Mouse (Mus musculus) stomach, embryonic 16.5 days (tissue): ENCODE measurements around the gene Supt6. TPM values are rescaled to one million over a fixed set of nuclear protein-coding genes. Genes with fewer than 3 reads are reported as not detected.
"Not testable (repeated sequence)": the region's sequence is repeated elsewhere in the genome, so short reads cannot be mapped to it uniquely, and the experiment has no call there.

ENCODE experiments used
- ATAC-seq: fragments of 200-750 bp; cut with Nextera tagmentation; 2 replicates; pipeline ENCODE4 v1.8.0; 2017; ENCODE audit warnings: moderate number of reproducible peaks, moderate TSS enrichment; ENCODE audit not compliant: insufficient read depth, low FRiP score
- H3K27ac ChIP-seq: fragments of 300-500 bp; sonication (generic); 2 replicates; pipeline ENCODE4 v1.5.1; 2014; ENCODE audit warnings: low read length
- H3K27me3 ChIP-seq: fragments of 300-500 bp; sonication (generic); 2 replicates; pipeline ENCODE4 v1.6.1; 2014; ENCODE audit warnings: low read length, control low read depth, mixed read lengths; ENCODE audit not compliant: control insufficient read depth, insufficient read depth
- H3K36me3 ChIP-seq: fragments of 300-500 bp; sonication (generic); 2 replicates; pipeline ENCODE4 v1.6.1; 2014; ENCODE audit warnings: low read length; ENCODE audit not compliant: control insufficient read depth, insufficient read depth
- H3K4me1 ChIP-seq: fragments of 300-500 bp; sonication (generic); 2 replicates; pipeline ENCODE4 v1.6.1; 2014; ENCODE audit warnings: low read length, control low read depth, mixed read lengths; ENCODE audit not compliant: control insufficient read depth, insufficient read depth
- H3K4me2 ChIP-seq: fragments of 300-500 bp; sonication (generic); 2 replicates; pipeline ENCODE4 v1.6.1; 2014; ENCODE audit warnings: low read depth, low read length, mixed read lengths
- H3K4me3 ChIP-seq: fragments of 300-500 bp; sonication (generic); replicated peaks from 2 replicates; pipeline ENCODE4 v1.5.1; 2014; ENCODE audit warnings: mild to moderate bottlenecking, low read length
- H3K9ac ChIP-seq: fragments of 300-500 bp; sonication (generic); 2 replicates; pipeline ENCODE4 v1.6.1; 2014; ENCODE audit warnings: low read length
- H3K9me3 ChIP-seq: fragments of 300-500 bp; sonication (generic); replicated peaks from 2 replicates; pipeline ENCODE4 v1.6.1; 2016; ENCODE audit warnings: low read length, control low read depth; ENCODE audit not compliant: control insufficient read depth
- WGBS: fragments of 180-500 bp; shearing (Covaris S2); extraction: QIAGEN DNeasy Blood & Tissue Kit; methylation state at CpG from one replicate; pipeline ENCODE4 v1.1.7; 2014; 5-methylcytosine and 5-hydroxymethylcytosine counted together
- polyA plus RNA-seq: library from polyadenylated mRNA; unstranded; fragments of >200 nt; fragmentation: Nextera tagmentation; extraction: Ambion mirVana; gene quantifications from 2 replicates; pipeline ENCODE4 v1.2.1, GENCODE M21; 2015

Gene Supt6
- polyA plus RNA-seq, 1 experiment from 2014 or later, result 29.3 TPM

DNA sequence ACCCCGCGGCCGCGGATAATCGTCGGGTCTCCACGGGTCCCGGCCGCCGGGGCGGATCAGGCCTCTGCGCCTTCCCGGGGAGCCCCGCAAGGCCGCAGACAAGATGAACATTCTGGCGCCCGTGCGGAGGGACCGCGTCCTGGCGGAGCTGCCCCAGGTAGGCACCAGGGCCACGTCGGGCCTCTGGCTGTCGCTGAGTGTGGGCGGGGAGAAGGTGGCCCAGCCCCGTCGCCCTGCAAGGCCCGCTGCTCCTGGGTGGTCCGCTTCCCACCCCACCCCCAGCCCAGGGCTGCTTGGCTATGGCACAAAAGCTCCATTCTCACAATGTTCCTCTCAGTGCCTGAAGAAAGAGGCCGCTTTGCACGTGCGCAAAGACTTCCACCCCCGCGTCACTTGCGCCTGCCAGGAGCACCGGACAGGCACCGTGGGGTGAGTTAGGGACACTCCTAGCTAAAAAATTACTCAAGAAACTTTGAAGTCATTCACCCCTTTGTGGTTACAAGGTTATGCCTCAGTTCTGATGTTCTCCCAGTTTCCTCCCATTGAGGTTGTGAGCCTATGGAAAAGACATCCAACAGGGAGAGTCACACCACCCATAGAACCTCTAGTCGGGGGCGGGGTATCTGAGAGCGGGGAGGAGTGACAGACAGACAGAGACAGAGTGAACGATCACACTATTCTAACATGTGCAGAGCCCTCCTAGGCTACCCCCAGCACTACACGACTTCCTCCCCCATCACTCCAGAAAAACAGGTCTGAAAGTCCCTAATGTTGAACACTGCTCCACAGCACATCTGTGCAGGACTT is 56.4 kb downstream of the Supt6 start:
- WGBS, result under 1% methylated on average over 42 of the region's 42 CpGs
- ATAC-seq, result peak; percentile 83
- Histone ChIP-seq H3K9me3 (no peaks in the 10 kb centered on the region), H3K4me3 (peak overlapping the region; percentile 76), H3K4me2 (peak overlapping the region; percentile 69), H3K27ac (peak overlapping the region; percentile 97), H3K9ac (peak overlapping the region; percentile 94), H3K27me3 (no peaks in the 10 kb centered on the region), H3K36me3 (no peaks in the 10 kb centered on the region), H3K4me1 (peaks cover 12% of the 10 kb centered on the region)

DNA sequence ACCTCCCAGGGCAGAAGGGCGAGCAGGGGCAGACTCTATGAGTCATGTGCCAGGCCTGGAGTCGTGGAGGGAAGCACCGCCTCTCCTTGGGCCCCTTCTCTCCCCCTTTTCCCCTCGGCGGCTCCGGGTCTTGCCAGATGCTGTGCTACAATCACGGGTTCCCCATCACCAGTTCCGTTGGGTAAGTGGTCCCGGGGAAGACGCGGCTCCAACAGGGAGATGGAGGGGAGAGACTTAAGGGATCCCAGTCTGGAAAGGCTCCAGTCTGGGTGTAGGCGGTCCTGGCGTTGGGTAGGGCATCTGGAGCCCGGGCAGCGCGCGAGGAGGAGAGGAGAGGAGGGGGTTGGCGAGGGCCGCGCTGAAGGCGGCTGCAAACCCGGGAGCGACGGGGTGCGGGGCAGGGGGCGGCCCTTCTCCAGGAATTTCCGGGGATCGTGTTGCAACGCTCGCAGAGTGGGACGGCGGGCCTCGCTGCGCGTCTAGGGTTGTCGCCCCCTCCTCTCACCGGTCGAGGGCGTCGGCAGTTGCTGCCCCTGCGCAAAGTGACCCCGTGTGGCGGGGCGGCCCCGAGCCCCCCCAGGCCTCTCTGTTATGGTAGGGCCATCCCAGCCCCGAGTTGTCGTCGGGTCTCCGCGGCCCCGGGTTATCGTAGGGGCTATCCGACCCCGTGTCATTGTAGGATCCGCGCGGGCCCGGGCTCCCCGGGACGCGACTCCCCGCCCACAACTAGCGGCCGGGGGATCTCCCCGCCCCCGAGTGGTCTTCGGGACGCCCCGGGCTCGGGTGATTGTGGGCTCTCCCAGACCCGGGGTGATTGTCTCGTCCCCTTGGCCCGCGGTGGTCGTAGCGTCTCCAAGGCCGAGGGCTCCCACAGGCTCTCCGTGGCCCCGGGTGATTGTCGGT is 57.2 kb downstream of the Supt6 start, which contains the start of gene Rab34:
TSS of gene Rab34 (plus strand) at position 100 of the 903 bp plus-strand sequence.
- Histone ChIP-seq H3K9me3 (no peaks in the 10 kb centered on the region), H3K9ac (peak within 1 kb of the TSS; percentile 94), H3K27ac (peak within 1 kb of the TSS; percentile 97), H3K27me3 (no peaks in the 10 kb centered on the region), H3K4me1 (peaks cover 12% of the 10 kb centered on the region), H3K4me3 (peak within 1 kb of the TSS; percentile 76), H3K4me2 (peak within 1 kb of the TSS; percentile 69), H3K36me3 (no peaks in the 10 kb centered on the region)
- WGBS, result under 1% methylated on average over 77 of the region's 80 CpGs
- ATAC-seq, result peak; percentile 87

DNA sequence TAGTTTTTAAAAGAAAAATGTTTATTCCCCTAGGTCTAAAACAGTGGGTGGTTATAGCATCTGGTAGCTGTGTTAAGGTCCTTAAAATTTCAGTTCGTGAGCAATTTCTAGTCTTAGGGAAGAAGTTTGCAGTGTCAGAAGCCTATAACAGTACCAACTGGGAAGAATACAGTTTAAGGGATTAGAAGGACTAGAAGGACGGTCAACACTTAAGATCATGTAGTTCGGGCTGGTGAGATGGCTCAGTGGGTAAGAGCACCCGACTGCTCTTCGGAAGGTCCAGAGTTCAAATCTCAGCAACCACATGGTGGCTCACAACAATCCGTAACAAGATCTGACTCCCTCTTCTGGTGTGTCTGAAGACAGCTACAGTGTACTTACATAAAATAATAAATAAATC is 61.1 kb downstream of the Supt6 start:
- H3K36me3 ChIP-seq, ATAC-seq, H3K9ac ChIP-seq, H3K27me3 ChIP-seq, H3K27ac ChIP-seq, H3K9me3 ChIP-seq, H3K4me2 ChIP-seq, H3K4me3 ChIP-seq: not testable (repeated sequence)
- peaks cover 28% of the 10 kb centered on the region for H3K4me1 ChIP-seq
- 91% methylated on average over 6 of the region's 6 CpGs for WGBS

DNA sequence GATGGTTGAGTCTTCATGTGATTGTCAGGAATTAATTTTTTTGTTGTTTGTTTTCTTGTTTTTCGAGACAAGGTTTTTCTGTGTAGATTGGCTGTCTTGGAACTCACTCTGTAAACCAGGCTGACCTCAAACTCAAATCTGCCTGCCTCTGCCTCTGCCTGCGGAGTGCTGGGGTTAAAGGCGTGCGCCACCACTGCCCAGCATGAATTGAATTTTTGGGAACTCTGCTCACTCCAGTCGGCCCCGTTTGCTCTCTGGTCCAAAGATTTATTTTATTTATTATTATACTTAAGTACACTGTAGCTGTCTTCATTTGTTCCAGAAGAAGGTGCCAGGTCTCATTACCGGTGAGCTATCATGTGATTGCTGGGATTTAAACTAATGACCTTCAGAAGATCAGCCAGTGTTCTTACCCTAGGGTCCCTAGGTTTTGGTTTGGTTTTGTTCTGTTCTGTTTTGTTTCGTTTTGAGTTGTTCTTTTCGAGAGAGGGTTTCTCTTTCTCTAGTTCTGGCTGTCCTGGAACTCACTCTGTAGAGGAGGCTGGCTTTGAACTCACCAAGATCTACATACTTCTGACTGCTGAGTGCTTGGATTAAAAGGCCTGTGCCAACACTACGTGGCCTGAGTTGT is 61.8 kb downstream of the Supt6 start:
- 41% methylated on average over 10 of the region's 10 CpGs for WGBS
- Histone ChIP-seq H3K4me1 (peaks cover 29% of the 10 kb centered on the region), H3K9ac (peak overlapping the region; percentile 43; the same call in 1 of the 2 replicates), H3K4me3 (peak overlapping the region; percentile 92), H3K27ac (no peak overlapping the region), H3K9me3 (no peaks in the 10 kb centered on the region), H3K27me3 (no peaks in the 10 kb centered on the region), H3K36me3 (peaks cover 8% of the 10 kb centered on the region; the same call in 1 of the 2 replicates), H3K4me2 (peak overlapping the region; percentile 48)
- no peak for ATAC-seq

DNA sequence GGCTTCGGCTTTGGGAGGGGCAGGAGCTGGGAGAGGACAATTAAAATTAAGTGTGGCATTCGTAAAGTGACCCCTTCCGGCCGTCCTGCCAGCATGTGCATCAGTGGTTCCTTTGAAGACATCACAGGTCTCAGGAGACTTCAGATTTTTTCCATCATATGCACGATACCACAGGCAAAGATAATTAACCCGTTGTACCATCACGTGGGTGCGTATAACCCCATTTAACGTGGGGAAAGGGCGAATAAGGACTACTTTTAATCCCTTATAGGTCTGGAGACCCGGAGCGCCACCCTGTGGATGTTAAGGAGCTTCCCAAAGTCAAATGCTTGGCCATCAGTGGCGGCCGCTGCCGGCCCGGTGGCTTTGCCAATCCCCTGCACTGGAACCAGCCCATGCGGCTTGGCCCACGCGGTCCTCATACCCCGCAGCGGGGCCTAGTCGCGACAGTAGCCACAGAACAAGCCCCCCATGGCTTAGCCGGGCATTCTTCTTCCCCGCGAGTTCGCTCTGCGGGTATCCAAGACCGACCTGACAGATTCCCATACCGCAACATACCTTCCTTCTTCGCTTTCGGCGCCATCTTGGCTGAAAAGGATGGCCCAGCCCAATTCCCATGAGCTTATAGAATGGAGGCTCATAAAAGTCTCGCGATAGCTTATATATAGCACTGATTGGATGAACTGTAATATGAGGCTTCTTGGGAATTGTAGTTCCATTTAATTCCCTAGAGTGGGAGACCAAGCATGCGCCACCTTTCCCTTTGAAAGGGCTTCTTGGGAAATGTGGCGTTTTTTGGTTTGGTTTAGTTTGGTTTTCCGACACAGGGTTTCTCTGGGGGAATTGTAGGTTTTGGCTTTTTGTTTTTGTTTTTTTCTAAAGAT is 62.6 kb downstream of the Supt6 start, which contains the start of gene Rpl23a:
TSS of gene Rpl23a (minus strand) at position 624 of the 884 bp plus-strand sequence.
- no peaks in the 10 kb centered on the region for H3K9me3 ChIP-seq
- under 1% methylated on average over 38 of the region's 38 CpGs for WGBS
- peak within 1 kb of the TSS; percentile 94 for H3K27ac ChIP-seq
- ATAC-seq, result peak; percentile 88
- peaks cover 35% of the 10 kb centered on the region for H3K4me1 ChIP-seq
- peak within 1 kb of the TSS; percentile 91 for H3K9ac ChIP-seq
- peak within 1 kb of the TSS; percentile 92 for H3K4me3 ChIP-seq
- no peaks in the 10 kb centered on the region for H3K27me3 ChIP-seq
- peak within 1 kb of the TSS; percentile 73 for H3K4me2 ChIP-seq
- peaks cover 8% of the 10 kb centered on the region; the same call in 1 of the 2 replicates for H3K36me3 ChIP-seq

DNA sequence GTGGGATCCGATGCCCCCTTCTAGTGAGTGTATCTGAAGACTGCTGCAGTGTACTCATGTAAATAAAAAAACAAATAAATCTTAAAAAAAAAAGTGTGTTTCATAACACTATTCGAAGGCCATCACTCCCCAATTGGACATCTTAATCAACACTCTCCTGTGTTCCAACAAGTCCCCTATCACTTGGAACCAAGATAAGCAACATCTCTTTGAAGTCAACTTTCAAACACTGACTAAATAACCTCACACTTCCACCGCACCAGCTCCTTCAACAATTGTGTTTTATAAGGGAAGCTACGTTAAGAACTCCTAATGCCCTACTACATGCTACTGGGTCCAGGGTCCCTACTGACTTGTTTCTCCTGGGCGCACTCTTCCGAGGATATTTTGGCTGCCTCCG is 63.3 kb downstream of the Supt6 start:
- Histone ChIP-seq H3K4me2 (peak overlapping the region; percentile 73), H3K36me3 (peaks cover 8% of the 10 kb centered on the region; the same call in 1 of the 2 replicates), H3K9ac (peak overlapping the region; percentile 91), H3K4me1 (peaks cover 41% of the 10 kb centered on the region), H3K4me3 (peak overlapping the region; percentile 92), H3K27ac (peak overlapping the region; percentile 94), H3K27me3 (no peaks in the 10 kb centered on the region), H3K9me3 (no peaks in the 10 kb centered on the region)
- 4% methylated on average over 7 of the region's 7 CpGs for WGBS
- ATAC-seq, result no peak

DNA sequence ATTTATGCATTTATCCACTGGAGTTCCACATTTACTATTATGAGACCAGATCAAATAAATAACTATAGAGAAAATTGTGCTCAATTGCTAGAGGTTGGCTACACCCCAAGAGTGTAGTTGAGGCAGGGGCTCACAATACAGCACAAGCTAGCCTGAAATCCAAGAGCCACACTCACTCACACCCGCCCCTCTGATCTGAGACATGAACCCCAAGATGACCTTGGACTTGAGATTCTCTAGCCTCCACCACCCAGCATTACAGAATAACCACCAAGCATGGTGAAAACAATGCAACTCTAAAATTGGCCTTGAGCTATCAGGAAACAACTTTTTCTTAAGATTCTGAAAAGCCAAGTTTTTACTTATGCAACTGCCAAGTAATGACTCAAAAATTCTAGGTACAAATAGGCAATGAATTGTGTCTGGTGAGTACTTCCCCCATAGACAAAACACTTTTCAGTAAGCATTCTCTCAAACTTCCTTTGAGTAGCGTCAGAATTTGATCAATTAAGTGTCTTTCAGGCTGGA is 63.9 kb downstream of the Supt6 start:
- whole genome bisulfite sequencing, result 31% methylated on average over 2 of the region's 2 CpGs
- peak overlapping the region; percentile 73 for H3K4me2 ChIP-seq
- no peak for ATAC-seq
- H3K27me3 ChIP-seq, result no peaks in the 10 kb centered on the region
- peaks cover 8% of the 10 kb centered on the region; the same call in 1 of the 2 replicates for H3K36me3 ChIP-seq
- no peaks in the 10 kb centered on the region for H3K9me3 ChIP-seq
- H3K27ac ChIP-seq, result 0 out of 2 replicates have a peak overlapping the region, but pooled peaks have one; percentile 94
- H3K4me3 ChIP-seq, result peak overlapping the region; percentile 92
- peak overlapping the region; percentile 91 for H3K9ac ChIP-seq
- peaks cover 46% of the 10 kb centered on the region for H3K4me1 ChIP-seq
